Mouse (Mus musculus): ENCODE data around the gene Ogdhl. TPM values are rescaled to one million over a fixed set of nuclear protein-coding genes. Genes with fewer than 3 reads are reported as not detected.

Ogdhl gene
- polyA plus RNA-seq, 1 experiment from 2014 or later = 17.8 TPM

DNA sequence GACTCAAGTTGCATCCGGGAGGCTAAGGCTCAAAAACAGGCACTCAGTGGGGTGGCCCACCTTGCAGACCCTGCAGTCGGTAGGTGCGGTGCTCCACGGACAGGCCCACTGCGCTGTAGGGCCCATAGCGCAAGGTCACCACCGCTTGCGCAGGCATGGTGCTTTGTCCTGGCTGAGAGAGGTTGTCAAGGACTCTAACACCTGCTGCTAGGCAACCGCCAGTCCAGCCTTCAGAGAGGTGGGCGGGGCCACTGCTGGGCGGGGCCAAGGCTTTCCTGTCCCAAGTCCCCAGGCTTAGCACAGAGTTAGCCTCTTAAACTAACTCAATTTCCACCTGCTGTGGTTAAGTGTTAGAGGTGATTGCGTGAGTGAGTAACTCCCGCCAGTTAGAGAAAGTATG is 66.4 kb downstream of the Ogdhl start, which contains the start of gene 1700024G13Rik:
TSS of gene 1700024G13Rik (minus strand) at position 196 of the 400 bp plus-strand sequence.
- 2% methylated on average over 13 of the region's 13 CpGs for WGBS
- Histone ChIP-seq H3K4me2 (ENCODE audit: low read length) (no peak within 1 kb of the TSS), H3K27me3 (replicated peaks; ENCODE audit: control insufficient read depth, insufficient read depth, low read length) (no peaks in the 10 kb centered on the region), H3K36me3 (ENCODE audit: control insufficient read depth, insufficient read depth, low read length) (no peaks in the 10 kb centered on the region), H3K27ac (ENCODE audit: low read depth) (no peak within 1 kb of the TSS), H3K4me3 (ENCODE audit: low read depth, low read length) (no peak within 1 kb of the TSS), H3K9ac (ENCODE audit: low read length) (no peak within 1 kb of the TSS), H3K9me3 (ENCODE audit: control insufficient read depth, low read length) (no peaks in the 10 kb centered on the region), H3K4me1 (replicated peaks; ENCODE audit: control insufficient read depth, insufficient read depth, low read length) (0 out of 2 replicates have a peak, but pooled peaks cover 4% of the 10 kb centered on the region)
- peak; percentile 85 for ATAC-seq (replicated peaks; ENCODE audit: low FRiP score, low TSS enrichment, low read depth)
- peak; percentile 79 for DNase-seq (ENCODE audit: low spot score)

Other genes with a start within 250 kb of the Ogdhl start
- gene Oxnad1, start 236.6 kb upstream of the Ogdhl start, polyA plus RNA-seq (2014; fragmentation: Nextera tagmentation; extraction: Ambion mirVana) = 23.6 and 28.3 TPM in 2 replicates
- gene Dph3, start 236.3 kb upstream of the Ogdhl start, polyA plus RNA-seq (2014; fragmentation: Nextera tagmentation; extraction: Ambion mirVana) = 112 and 114 TPM in 2 replicates
- not detected in 2 replicates for gene Msmb, start 180.0 kb upstream of the Ogdhl start, polyA plus RNA-seq (2014; fragmentation: Nextera tagmentation; extraction: Ambion mirVana)
- gene Ncoa4, start 162.2 kb upstream of the Ogdhl start, polyA plus RNA-seq (2014; fragmentation: Nextera tagmentation; extraction: Ambion mirVana) = 125 TPM in 2 replicates
- 333 and 354 TPM in 2 replicates for gene Timm23, start 120.1 kb upstream of the Ogdhl start, polyA plus RNA-seq (2014; fragmentation: Nextera tagmentation; extraction: Ambion mirVana)
- gene Parg, start 120.1 kb upstream of the Ogdhl start, polyA plus RNA-seq (2014; fragmentation: Nextera tagmentation; extraction: Ambion mirVana) = 43.8 and 45.5 TPM in 2 replicates
- gene 1700024G13Rik, start 66.4 kb downstream of the Ogdhl start, polyA plus RNA-seq (2014; fragmentation: Nextera tagmentation; extraction: Ambion mirVana) = not detected in 2 replicates
- gene Slc18a3, start 142.8 kb downstream of the Ogdhl start, polyA plus RNA-seq (2014; fragmentation: Nextera tagmentation; extraction: Ambion mirVana) = 11.3 TPM in 2 replicates
- gene Chat, start 144.0 kb downstream of the Ogdhl start, polyA plus RNA-seq (2014; fragmentation: Nextera tagmentation; extraction: Ambion mirVana) = 1.3 and 1.4 TPM in 2 replicates
- 16.0 and 19.1 TPM in 2 replicates for gene Ercc6, start 191.5 kb downstream of the Ogdhl start, polyA plus RNA-seq (2014; fragmentation: Nextera tagmentation; extraction: Ambion mirVana)

Measured in intestine, embryonic 14.5 days (tissue).